Mouse (Mus musculus): ENCODE results near the gene Rasgef1b. TPM values are rescaled to one million over a fixed set of nuclear protein-coding genes. Genes with fewer than 3 reads are reported as not detected.

Rasgef1b gene
- polyA plus RNA-seq, 1 experiment = 1.00 TPM

- WGBS = 67% methylated on average over 4 of the region's 4 CpGs
- Histone ChIP-seq H3K27ac (ENCODE audit: control insufficient read depth, insufficient read depth, low read depth, low read length, poor library complexity) (no peak overlapping the region), H3K4me3 (replicated peaks; ENCODE audit: control insufficient read depth, low read depth, low read length) (no peak overlapping the region), H3K4me1 (ENCODE audit: control insufficient read depth, insufficient read depth, low read length) (no peaks in the 10 kb centered on the region; the same call in none of the 2 replicates)
- TF ChIP-seq CTCF (IDR thresholded peaks at IDR 0.05; ENCODE audit: control insufficient read depth, insufficient read depth, low read length) = no peak
- TF ChIP-seq POLR2A (IDR thresholded peaks at IDR 0.05; ENCODE audit: borderline replicate concordance, control insufficient read depth, low read depth, low read length) = no peak
Observed at GRCm38 (mm10) chr5:99478716-99479115, 250.1 kb downstream of the Rasgef1b start.

- TF ChIP-seq CTCF (IDR thresholded peaks at IDR 0.05; ENCODE audit: control insufficient read depth, insufficient read depth, low read length) (no peak), POLR2A (IDR thresholded peaks at IDR 0.05; ENCODE audit: borderline replicate concordance, control insufficient read depth, low read depth, low read length) (no peak)
- H3K27ac ChIP-seq (ENCODE audit: control insufficient read depth, insufficient read depth, low read depth, low read length, poor library complexity) = no peak overlapping the region
- H3K4me3 ChIP-seq (replicated peaks; ENCODE audit: control insufficient read depth, low read depth, low read length) = no peak overlapping the region
- no peaks in the 10 kb centered on the region; the same call in none of the 2 replicates for H3K4me1 ChIP-seq (ENCODE audit: control insufficient read depth, insufficient read depth, low read length)
- WGBS = 76% methylated on average over 9 of the region's 9 CpGs
Observed at GRCm38 (mm10) chr5:99477420-99477815, 251.4 kb downstream of the Rasgef1b start.

- Histone ChIP-seq H3K4me1 (ENCODE audit: control insufficient read depth, insufficient read depth, low read length) (no peaks in the 10 kb centered on the region; the same call in none of the 2 replicates), H3K27ac (ENCODE audit: control insufficient read depth, insufficient read depth, low read depth, low read length, poor library complexity) (no peak overlapping the region), H3K4me3 (replicated peaks; ENCODE audit: control insufficient read depth, low read depth, low read length) (no peak overlapping the region)
- TF ChIP-seq POLR2A (IDR thresholded peaks at IDR 0.05; ENCODE audit: borderline replicate concordance, control insufficient read depth, low read depth, low read length) (no peak), CTCF (IDR thresholded peaks at IDR 0.05; ENCODE audit: control insufficient read depth, insufficient read depth, low read length) (no peak)
- WGBS = 60% methylated on average over 6 of the region's 6 CpGs
Observed at GRCm38 (mm10) chr5:99476640-99477419, 252.0 kb downstream of the Rasgef1b start.

GRCm38 (mm10) chr5:99472607-99473335, 256.1 kb downstream of the Rasgef1b start:
- no peak overlapping the region for H3K4me3 ChIP-seq (replicated peaks; ENCODE audit: control insufficient read depth, low read depth, low read length)
- TF ChIP-seq CTCF (IDR thresholded peaks at IDR 0.05; ENCODE audit: control insufficient read depth, insufficient read depth, low read length) (no peak), POLR2A (IDR thresholded peaks at IDR 0.05; ENCODE audit: borderline replicate concordance, control insufficient read depth, low read depth, low read length) (no peak)
- H3K4me1 ChIP-seq (ENCODE audit: control insufficient read depth, insufficient read depth, low read length) = no peaks in the 10 kb centered on the region
- H3K27ac ChIP-seq (ENCODE audit: control insufficient read depth, insufficient read depth, low read depth, low read length, poor library complexity) = no peak overlapping the region
- WGBS = 76% methylated on average over 5 of the region's 5 CpGs

GRCm38 (mm10) chr5:99471790-99472189, 257.1 kb downstream of the Rasgef1b start:
- H3K27ac ChIP-seq (ENCODE audit: control insufficient read depth, insufficient read depth, low read depth, low read length, poor library complexity) = no peak overlapping the region
- 57% methylated on average over 4 of the region's 4 CpGs for whole genome bisulfite sequencing
- no peak for TF ChIP-seq POLR2A (IDR thresholded peaks at IDR 0.05; ENCODE audit: borderline replicate concordance, control insufficient read depth, low read depth, low read length)
- TF ChIP-seq CTCF (IDR thresholded peaks at IDR 0.05; ENCODE audit: control insufficient read depth, insufficient read depth, low read length) = no peak
- H3K4me1 ChIP-seq (ENCODE audit: control insufficient read depth, insufficient read depth, low read length) = no peaks in the 10 kb centered on the region
- H3K4me3 ChIP-seq (replicated peaks; ENCODE audit: control insufficient read depth, low read depth, low read length) = no peak overlapping the region

- H3K4me3 ChIP-seq (replicated peaks; ENCODE audit: control insufficient read depth, low read depth, low read length) = no peak overlapping the region
- no peak for TF ChIP-seq POLR2A (IDR thresholded peaks at IDR 0.05; ENCODE audit: borderline replicate concordance, control insufficient read depth, low read depth, low read length)
- no peak for TF ChIP-seq CTCF (IDR thresholded peaks at IDR 0.05; ENCODE audit: control insufficient read depth, insufficient read depth, low read length)
- H3K4me1 ChIP-seq (ENCODE audit: control insufficient read depth, insufficient read depth, low read length) = no peaks in the 10 kb centered on the region
- H3K27ac ChIP-seq (ENCODE audit: control insufficient read depth, insufficient read depth, low read depth, low read length, poor library complexity) = no peak overlapping the region
Observed at GRCm38 (mm10) chr5:99470613-99471012, 258.3 kb downstream of the Rasgef1b start.

GRCm38 (mm10) chr5:99459007-99459406, 269.9 kb downstream of the Rasgef1b start:
- no peaks in the 10 kb centered on the region; the same call in 1 of the 2 replicates for H3K4me1 ChIP-seq (ENCODE audit: control insufficient read depth, insufficient read depth, low read length)
- TF ChIP-seq POLR2A (IDR thresholded peaks at IDR 0.05; ENCODE audit: borderline replicate concordance, control insufficient read depth, low read depth, low read length) = no peak
- no peak for TF ChIP-seq CTCF (IDR thresholded peaks at IDR 0.05; ENCODE audit: control insufficient read depth, insufficient read depth, low read length)
- no peak overlapping the region for H3K27ac ChIP-seq (ENCODE audit: control insufficient read depth, insufficient read depth, low read depth, low read length, poor library complexity)
- no peak overlapping the region for H3K4me3 ChIP-seq (replicated peaks; ENCODE audit: control insufficient read depth, low read depth, low read length)
- WGBS = 85% methylated on average over 6 of the region's 6 CpGs

GRCm38 (mm10) chr5:99457291-99457690, 271.6 kb downstream of the Rasgef1b start:
- 80% methylated on average over 3 of the region's 3 CpGs for WGBS
- H3K4me1 ChIP-seq (ENCODE audit: control insufficient read depth, insufficient read depth, low read length) = no peaks in the 10 kb centered on the region; the same call in 1 of the 2 replicates
- TF ChIP-seq CTCF (IDR thresholded peaks at IDR 0.05; ENCODE audit: control insufficient read depth, insufficient read depth, low read length) = no peak
- no peak for TF ChIP-seq POLR2A (IDR thresholded peaks at IDR 0.05; ENCODE audit: borderline replicate concordance, control insufficient read depth, low read depth, low read length)

More at GRCm38 (mm10) chr5:99457291-99457690, 271.6 kb downstream of the Rasgef1b start:
- H3K4me3 ChIP-seq (replicated peaks; ENCODE audit: control insufficient read depth, low read depth, low read length) = no peak overlapping the region
- no peak overlapping the region for H3K27ac ChIP-seq (ENCODE audit: control insufficient read depth, insufficient read depth, low read depth, low read length, poor library complexity)
